Mouse (Mus musculus) lung, postnatal 0 days (tissue): ENCODE results near the gene Ggta1. TPM values are rescaled to one million over a fixed set of nuclear protein-coding genes. Genes with fewer than 3 reads are reported as not detected.

Experiments
- ATAC-seq: fragments of 200-750 bp; cut with Nextera tagmentation; 2 replicates; pipeline ENCODE4 v1.8.0; 2017; ENCODE audit warnings: moderate library complexity
- DNase-seq: peaks from one replicate; pipeline ENCODE4 v3.0.0-alpha.2; 2016; ENCODE audit warnings: low spot score
- H3K27ac ChIP-seq: fragments of 300-500 bp; sonication (generic); 2 replicates; pipeline ENCODE4 v1.5.1; 2014; ENCODE audit warnings: antibody characterized with exemption, mild to moderate bottlenecking, low read length, mixed read lengths
- H3K27me3 ChIP-seq: fragments of 300-500 bp; sonication (generic); replicated peaks from 2 replicates; pipeline ENCODE4 v1.6.1; 2014; ENCODE audit warnings: low read length, mixed read lengths; ENCODE audit not compliant: insufficient read depth
- H3K36me3 ChIP-seq: fragments of 300-500 bp; sonication (generic); 2 replicates; pipeline ENCODE4 v1.6.1; 2014; ENCODE audit warnings: low read length, mixed read lengths; ENCODE audit not compliant: insufficient read depth
- H3K4me1 ChIP-seq: fragments of 300-500 bp; sonication (generic); 2 replicates; pipeline ENCODE4 v1.6.1; 2014; ENCODE audit warnings: antibody characterized with exemption, low read depth, low read length, mixed read lengths; ENCODE audit not compliant: insufficient read depth
- H3K4me2 ChIP-seq: fragments of 300-500 bp; sonication (generic); replicated peaks from 2 replicates; pipeline ENCODE4 v1.6.1; 2014; ENCODE audit warnings: low read depth, mild to moderate bottlenecking, low read length, moderate library complexity, mixed read lengths
- H3K4me3 ChIP-seq: fragments of 300-500 bp; sonication (generic); 2 replicates; pipeline ENCODE4 v1.5.1; 2014; ENCODE audit warnings: low read depth, low read length
- H3K9ac ChIP-seq: fragments of 300-500 bp; sonication (generic); replicated peaks from 2 replicates; pipeline ENCODE4 v1.6.1; 2014; ENCODE audit warnings: low read depth, mild to moderate bottlenecking
- H3K9me3 ChIP-seq: fragments of 300-500 bp; sonication (generic); 2 replicates; pipeline ENCODE4 v1.6.1; 2016; ENCODE audit warnings: low read length, mixed read lengths
- CTCF ChIP-seq: IDR thresholded peaks from 2 replicates; pipeline ENCODE4 v1.5.1; 2016; ENCODE audit warnings: antibody characterized with exemption, mild to moderate bottlenecking
- EP300 ChIP-seq: IDR thresholded peaks from 2 replicates; pipeline ENCODE4 v1.6.1; 2016; ENCODE audit warnings: antibody characterized with exemption, mild to moderate bottlenecking, control low read depth
- WGBS: fragments of 180-500 bp; shearing (Covaris S2); extraction: QIAGEN DNeasy Blood & Tissue Kit; methylation state at CpG from one replicate; pipeline ENCODE4 v1.1.7; 2014; 5-methylcytosine and 5-hydroxymethylcytosine counted together
- polyA plus RNA-seq: library from polyadenylated mRNA; unstranded; fragments of >200 nt; fragmentation: Nextera tagmentation; extraction: Ambion mirVana; gene quantifications from 2 replicates; pipeline ENCODE4 v1.2.1, GENCODE M21; 2015

The Ggta1 gene
- polyA plus RNA-seq, 1 experiment from 2014 or later = 21.8 TPM

- no peak overlapping the region for H3K27ac ChIP-seq
- H3K4me2 ChIP-seq = no peak overlapping the region
- H3K4me1 ChIP-seq = peaks cover 5% of the 10 kb centered on the region
- H3K9me3 ChIP-seq = no peaks in the 10 kb centered on the region
- ATAC-seq (no peak), DNase-seq (no peak)
- no peak overlapping the region for H3K9ac ChIP-seq
- WGBS = 81% methylated on average over 2 of the region's 2 CpGs
- no peaks in the 10 kb centered on the region for H3K36me3 ChIP-seq
- no peak overlapping the region for H3K4me3 ChIP-seq
- H3K27me3 ChIP-seq = no peaks in the 10 kb centered on the region
- TF ChIP-seq CTCF (no peak), EP300 (no peak)
These were observed 25.2 kb downstream of the Ggta1 start for GRCm38 (mm10) chr2:35437796-35438195.

GRCm38 (mm10) chr2:35434576-35435123 is 28.4 kb downstream of the Ggta1 start:
- H3K27ac ChIP-seq = no peak overlapping the region

GRCm38 (mm10) chr2:35433428-35433827 is 29.6 kb downstream of the Ggta1 start:
- Histone ChIP-seq H3K4me2 (no peak overlapping the region), H3K27me3 (no peaks in the 10 kb centered on the region), H3K36me3 (no peaks in the 10 kb centered on the region), H3K4me1 (peaks cover 8% of the 10 kb centered on the region), H3K9ac (no peak overlapping the region), H3K27ac (peak overlapping the region; percentile 74), H3K4me3 (no peak overlapping the region), H3K9me3 (no peaks in the 10 kb centered on the region)
- TF ChIP-seq CTCF (no peak), EP300 (no peak)
- peak; percentile 22 for DNase-seq
- peak; percentile 36 for ATAC-seq
- 46% methylated on average over 4 of the region's 4 CpGs for WGBS

More at GRCm38 (mm10) chr2:35434576-35435123, 28.4 kb downstream of the Ggta1 start:
- no peak overlapping the region for H3K4me3 ChIP-seq
- peaks cover 8% of the 10 kb centered on the region for H3K4me1 ChIP-seq
- no peak for DNase-seq
- H3K9me3 ChIP-seq = no peaks in the 10 kb centered on the region
- no peaks in the 10 kb centered on the region for H3K36me3 ChIP-seq
- no peak for ATAC-seq
- TF ChIP-seq CTCF (no peak), EP300 (no peak)
- 77% methylated on average over 6 of the region's 6 CpGs for WGBS
- H3K9ac ChIP-seq = no peak overlapping the region
- no peaks in the 10 kb centered on the region for H3K27me3 ChIP-seq
- H3K4me2 ChIP-seq = no peak overlapping the region

- H3K9ac ChIP-seq = peak overlapping the region; percentile 34; the same call in 1 of the 2 replicates
These were observed 30.6 kb downstream of the Ggta1 start for GRCm38 (mm10) chr2:35432472-35432871.

GRCm38 (mm10) chr2:35432011-35432410 is 31.0 kb downstream of the Ggta1 start:
- DNase-seq = peak; percentile 57
- H3K9ac ChIP-seq = peak overlapping the region; percentile 34; the same call in 1 of the 2 replicates
- TF ChIP-seq EP300 = no peak
- TF ChIP-seq CTCF = no peak
- ATAC-seq = peak; percentile 72
- no peaks in the 10 kb centered on the region for H3K27me3 ChIP-seq
- H3K4me3 ChIP-seq = peak overlapping the region; percentile 29
- H3K27ac ChIP-seq = peak overlapping the region; percentile 74
- H3K9me3 ChIP-seq = no peaks in the 10 kb centered on the region
- H3K36me3 ChIP-seq = no peaks in the 10 kb centered on the region
- peak overlapping the region; percentile 46 for H3K4me2 ChIP-seq
- H3K4me1 ChIP-seq = peaks cover 8% of the 10 kb centered on the region
- 15% methylated on average over 7 of the region's 7 CpGs for WGBS

More at GRCm38 (mm10) chr2:35432472-35432871, 30.6 kb downstream of the Ggta1 start:
- peak; percentile 76 for ATAC-seq
- H3K27ac ChIP-seq = peak overlapping the region; percentile 74
- WGBS = 20% methylated on average over 7 of the region's 7 CpGs
- H3K36me3 ChIP-seq = no peaks in the 10 kb centered on the region
- TF ChIP-seq CTCF (no peak), EP300 (peak; percentile 30; the same call in 1 of the 2 replicates)
- no peaks in the 10 kb centered on the region for H3K27me3 ChIP-seq
- peak overlapping the region; percentile 46 for H3K4me2 ChIP-seq
- H3K4me3 ChIP-seq = peak overlapping the region; percentile 29
- H3K4me1 ChIP-seq = peaks cover 8% of the 10 kb centered on the region
- peak; percentile 59 for DNase-seq
- H3K9me3 ChIP-seq = no peaks in the 10 kb centered on the region

- Histone ChIP-seq H3K4me1 (peaks cover 8% of the 10 kb centered on the region), H3K27ac (no peak overlapping the region), H3K36me3 (no peaks in the 10 kb centered on the region), H3K9ac (no peak overlapping the region), H3K27me3 (no peaks in the 10 kb centered on the region), H3K4me2 (peak overlapping the region; percentile 46), H3K4me3 (no peak overlapping the region), H3K9me3 (no peaks in the 10 kb centered on the region)
- TF ChIP-seq EP300 = no peak
- TF ChIP-seq CTCF = no peak
- 85% methylated on average over 8 of the region's 8 CpGs for WGBS
- ATAC-seq (no peak), DNase-seq (no peak)
These were observed 32.2 kb downstream of the Ggta1 start for GRCm38 (mm10) chr2:35430806-35431205.
